Mouse (Mus musculus) limb, embryonic 15.5 days (tissue): ENCODE results near the gene Dtd1. TPM values are rescaled to one million over a fixed set of nuclear protein-coding genes. Genes with fewer than 3 reads are reported as not detected.

Source experiments
- ATAC-seq: fragments of 200-750 bp; cut with Nextera tagmentation; 2 replicates; pipeline ENCODE4 v1.8.0; 2017; ENCODE audit warnings: low read depth, moderate TSS enrichment; ENCODE audit not compliant: insufficient number of reproducible peaks, low FRiP score, low TSS enrichment
- H3K27ac ChIP-seq: fragments of 300-500 bp; sonication (generic); 2 replicates; pipeline ENCODE4 v1.5.1; 2015; ENCODE audit warnings: moderate library complexity, mild to moderate bottlenecking, inconsistent platforms
- H3K27me3 ChIP-seq: fragments of 300-500 bp; sonication (generic); 2 replicates; pipeline ENCODE4 v1.6.1; 2015; ENCODE audit warnings: inconsistent platforms
- H3K36me3 ChIP-seq: fragments of 300-500 bp; sonication (generic); 2 replicates; pipeline ENCODE4 v1.6.1; 2015; ENCODE audit warnings: inconsistent platforms
- H3K4me1 ChIP-seq: fragments of 300-500 bp; sonication (generic); 2 replicates; pipeline ENCODE4 v1.6.1; 2015; ENCODE audit warnings: inconsistent platforms
- H3K4me2 ChIP-seq: fragments of 300-500 bp; sonication (generic); 2 replicates; pipeline ENCODE4 v1.6.1; 2015; ENCODE audit warnings: mild to moderate bottlenecking, inconsistent platforms
- H3K4me3 ChIP-seq: fragments of 300-500 bp; sonication (generic); 2 replicates; pipeline ENCODE4 v1.5.1; 2015; ENCODE audit warnings: mild to moderate bottlenecking, inconsistent platforms
- H3K9ac ChIP-seq: fragments of 300-500 bp; sonication (generic); 2 replicates; pipeline ENCODE4 v1.6.1; 2015; ENCODE audit warnings: inconsistent platforms
- H3K9me3 ChIP-seq: fragments of 300-500 bp; sonication (generic); 2 replicates; pipeline ENCODE4 v1.6.1; 2016; ENCODE audit warnings: inconsistent platforms
- WGBS: fragments of 180-500 bp; shearing (Covaris S2); methylation state at CpG from one replicate; pipeline ENCODE4 v1.1.7; 2015; 5-methylcytosine and 5-hydroxymethylcytosine counted together
- polyA plus RNA-seq: library from polyadenylated mRNA; unstranded; fragments of >200 nt; fragmentation: Nextera tagmentation; extraction: Ambion mirVana; gene quantifications from 2 replicates; pipeline ENCODE4 v1.2.1, GENCODE M21; 2015

The Dtd1 gene
- polyA plus RNA-seq, 1 experiment from 2014 or later: 39.3 TPM

DNA sequence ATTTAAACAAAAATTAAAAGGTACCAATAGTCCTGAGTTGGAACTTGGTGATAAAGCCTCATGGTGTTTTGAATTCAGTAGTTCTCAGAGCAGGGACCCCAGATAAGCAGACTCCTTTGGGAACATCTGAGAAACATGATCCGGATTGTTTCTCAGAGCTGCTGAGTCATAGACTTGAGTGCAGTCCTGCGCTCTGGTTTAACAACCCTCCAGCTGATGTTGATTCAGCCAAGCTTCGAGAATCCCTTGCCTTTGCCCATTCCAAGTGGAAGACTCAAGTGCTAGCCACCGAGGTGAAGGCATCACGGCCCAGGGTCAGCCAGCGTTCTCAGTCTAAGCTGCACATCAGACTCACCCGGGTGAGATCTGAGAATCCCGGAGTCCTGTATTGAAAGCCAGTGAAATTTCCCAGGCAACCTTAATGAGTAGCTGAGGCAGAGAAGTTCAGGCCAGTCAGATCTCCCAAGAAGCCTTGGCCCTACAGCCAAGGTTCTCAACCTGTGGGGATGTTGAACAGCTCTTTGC is 175.0 kb downstream of the Dtd1 start:
- H3K9me3 ChIP-seq: no peaks in the 10 kb centered on the region
- no peak overlapping the region for H3K9ac ChIP-seq
- no peaks in the 10 kb centered on the region for H3K36me3 ChIP-seq
- no peak overlapping the region for H3K4me3 ChIP-seq
- no peak overlapping the region for H3K4me2 ChIP-seq
- no peak for ATAC-seq
- no peaks in the 10 kb centered on the region for H3K27me3 ChIP-seq
- no peaks in the 10 kb centered on the region for H3K4me1 ChIP-seq
- H3K27ac ChIP-seq: no peak overlapping the region
- 71% methylated on average over 8 of the region's 8 CpGs for WGBS

DNA sequence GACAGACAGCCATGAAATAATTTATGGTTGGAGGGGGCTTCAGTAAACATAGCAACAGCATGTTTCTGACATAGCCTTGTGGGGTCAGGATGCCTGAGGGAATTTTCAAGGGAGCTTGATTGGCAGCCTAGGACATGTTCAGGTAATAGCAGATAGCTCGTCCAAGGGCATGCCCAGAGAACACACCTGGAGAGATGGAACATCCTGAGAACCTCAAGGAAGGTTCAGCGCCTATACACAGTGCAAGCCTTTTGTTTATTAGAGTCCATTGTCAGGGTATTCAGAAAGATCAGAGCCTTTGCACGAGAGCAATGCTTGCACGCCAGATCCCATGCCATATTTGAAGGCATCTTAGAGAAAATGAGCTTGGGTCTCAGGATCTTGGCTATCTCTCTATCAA is 175.9 kb downstream of the Dtd1 start:
- H3K4me3 ChIP-seq: no peak overlapping the region
- H3K4me2 ChIP-seq: no peak overlapping the region
- H3K9ac ChIP-seq: no peak overlapping the region
- 90% methylated on average over 4 of the region's 4 CpGs for WGBS
- no peaks in the 10 kb centered on the region for H3K4me1 ChIP-seq
- ATAC-seq: no peak
- no peaks in the 10 kb centered on the region for H3K36me3 ChIP-seq
- H3K27me3 ChIP-seq: no peaks in the 10 kb centered on the region
- no peak overlapping the region for H3K27ac ChIP-seq
- H3K9me3 ChIP-seq: no peaks in the 10 kb centered on the region

DNA sequence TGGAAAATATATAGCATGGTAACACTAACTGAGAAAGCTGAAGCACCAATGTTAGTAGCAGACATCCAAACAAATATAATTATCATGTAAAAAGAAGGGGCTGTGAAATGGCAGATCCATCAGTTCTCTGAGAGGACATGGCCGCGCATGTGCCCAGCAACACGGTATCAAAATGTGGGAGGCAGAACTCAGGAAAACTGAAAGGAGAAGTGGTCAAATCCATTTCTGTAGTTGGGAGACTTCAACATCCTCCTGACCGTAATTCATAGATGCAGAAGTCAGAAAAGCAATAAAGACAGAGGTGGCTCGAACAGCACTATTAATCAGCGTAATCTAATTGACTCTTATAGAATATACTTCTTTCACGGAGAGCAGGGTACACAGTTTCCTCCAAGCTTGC is 179.6 kb downstream of the Dtd1 start:
- Histone ChIP-seq H3K27me3 (no peaks in the 10 kb centered on the region), H3K4me2 (no peak overlapping the region), H3K27ac (no peak overlapping the region), H3K9ac (no peak overlapping the region), H3K9me3 (no peaks in the 10 kb centered on the region), H3K4me3 (no peak overlapping the region), H3K4me1 (no peaks in the 10 kb centered on the region), H3K36me3 (no peaks in the 10 kb centered on the region)
- no peak for ATAC-seq
- WGBS: 74% methylated on average over 7 of the region's 7 CpGs

DNA sequence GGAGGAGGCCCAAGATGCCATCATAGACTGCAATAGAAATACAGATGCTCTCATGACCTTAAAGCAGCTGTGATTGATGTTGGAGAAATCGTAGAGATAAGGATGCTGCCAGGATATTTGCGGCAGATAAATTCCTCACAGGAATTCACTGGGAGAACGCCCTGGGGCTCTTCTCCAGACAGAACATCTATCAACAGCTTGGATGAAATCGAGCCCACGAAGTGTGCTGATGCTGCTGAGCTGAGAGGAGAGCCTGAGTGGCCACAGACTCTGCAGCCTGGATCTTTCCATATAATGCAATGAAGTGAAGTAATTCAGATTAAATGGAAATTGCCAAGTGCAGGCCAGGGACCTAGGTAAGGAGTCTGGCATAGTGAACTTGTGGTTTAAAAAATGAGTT is 181.0 kb downstream of the Dtd1 start:
- no peak overlapping the region for H3K9ac ChIP-seq
- no peak for ATAC-seq
- H3K4me1 ChIP-seq: no peaks in the 10 kb centered on the region
- no peak overlapping the region for H3K4me3 ChIP-seq
- no peaks in the 10 kb centered on the region for H3K27me3 ChIP-seq
- H3K4me2 ChIP-seq: no peak overlapping the region
- no peaks in the 10 kb centered on the region for H3K36me3 ChIP-seq
- no peaks in the 10 kb centered on the region for H3K9me3 ChIP-seq
- no peak overlapping the region for H3K27ac ChIP-seq
- WGBS: 38% methylated on average over 5 of the region's 5 CpGs

DNA sequence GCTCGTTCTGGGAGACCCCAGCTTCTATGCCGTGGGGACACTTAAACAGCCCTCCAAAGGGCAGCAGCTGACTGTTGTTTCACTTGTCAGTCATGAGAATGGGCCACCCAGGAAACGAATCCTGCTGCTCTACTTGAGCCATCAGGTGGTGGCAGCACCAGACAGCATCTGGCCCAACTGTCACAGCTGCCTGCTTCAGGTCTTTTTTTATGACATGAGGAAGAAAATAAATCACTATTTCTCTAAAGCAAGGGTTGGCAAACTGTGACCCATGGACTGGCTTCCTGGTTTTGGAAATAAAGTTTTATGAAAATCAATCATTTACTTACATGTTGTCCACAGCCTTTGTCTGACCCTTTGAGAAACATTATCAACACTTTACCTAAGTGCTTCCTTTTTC is 182.2 kb downstream of the Dtd1 start:
- no peaks in the 10 kb centered on the region for H3K4me1 ChIP-seq

DNA sequence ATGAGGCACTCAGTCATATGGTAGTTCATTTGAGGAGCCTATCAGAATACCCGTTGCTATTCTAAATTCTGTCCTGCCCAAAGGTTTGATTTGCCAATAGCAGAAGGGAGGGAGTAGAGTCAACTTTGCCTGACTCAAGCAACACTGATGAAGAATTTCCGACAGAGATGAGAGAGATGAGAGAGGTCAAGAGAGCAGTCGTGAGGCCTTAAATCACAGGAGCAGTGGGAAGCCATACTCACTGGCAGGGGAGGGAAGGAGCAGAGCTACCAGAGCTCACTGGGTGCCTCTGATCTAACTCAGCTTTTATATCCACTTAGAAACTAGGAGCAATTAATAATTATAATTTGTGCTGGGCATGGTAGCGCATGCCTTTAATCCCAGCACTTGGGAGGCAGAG is 182.8 kb downstream of the Dtd1 start:
- Histone ChIP-seq H3K9ac (no peak overlapping the region), H3K27ac (no peak overlapping the region), H3K4me3 (no peak overlapping the region), H3K4me1 (no peaks in the 10 kb centered on the region), H3K36me3 (no peaks in the 10 kb centered on the region), H3K9me3 (no peaks in the 10 kb centered on the region), H3K27me3 (no peaks in the 10 kb centered on the region), H3K4me2 (no peak overlapping the region)
- ATAC-seq: no peak
- WGBS: 67% methylated on average over 4 of the region's 4 CpGs

More for the DNA sequence above, 182.2 kb downstream of the Dtd1 start:
- ATAC-seq: no peak
- H3K4me3 ChIP-seq: no peak overlapping the region
- no peak overlapping the region for H3K27ac ChIP-seq
- no peaks in the 10 kb centered on the region for H3K27me3 ChIP-seq
- WGBS: 46% methylated on average over 3 of the region's 3 CpGs
- no peaks in the 10 kb centered on the region for H3K9me3 ChIP-seq
- H3K4me2 ChIP-seq: no peak overlapping the region
- no peaks in the 10 kb centered on the region for H3K36me3 ChIP-seq
- H3K9ac ChIP-seq: no peak overlapping the region

DNA sequence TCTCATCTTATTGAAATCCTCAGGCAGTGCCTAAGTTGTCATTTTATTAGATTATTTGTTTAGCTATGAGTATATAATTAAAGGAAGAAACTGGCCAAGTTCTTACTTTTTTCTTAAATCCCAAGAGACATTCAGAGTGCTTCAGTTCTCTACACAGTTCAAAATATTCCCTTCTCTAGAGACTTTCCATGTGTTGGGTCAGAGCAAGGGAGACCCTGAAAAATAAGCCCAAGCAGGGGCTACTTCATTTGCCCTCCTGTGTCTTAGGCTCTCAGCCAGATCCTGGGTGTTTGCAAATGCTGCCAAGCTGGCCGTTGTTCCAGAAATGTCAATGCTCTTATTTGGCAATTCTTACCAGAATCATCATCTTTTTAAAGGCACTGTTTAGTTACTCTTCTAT is 183.5 kb downstream of the Dtd1 start:
- WGBS: 75% methylated on average over 1 of the region's 1 CpGs
- no peak for ATAC-seq

DNA sequence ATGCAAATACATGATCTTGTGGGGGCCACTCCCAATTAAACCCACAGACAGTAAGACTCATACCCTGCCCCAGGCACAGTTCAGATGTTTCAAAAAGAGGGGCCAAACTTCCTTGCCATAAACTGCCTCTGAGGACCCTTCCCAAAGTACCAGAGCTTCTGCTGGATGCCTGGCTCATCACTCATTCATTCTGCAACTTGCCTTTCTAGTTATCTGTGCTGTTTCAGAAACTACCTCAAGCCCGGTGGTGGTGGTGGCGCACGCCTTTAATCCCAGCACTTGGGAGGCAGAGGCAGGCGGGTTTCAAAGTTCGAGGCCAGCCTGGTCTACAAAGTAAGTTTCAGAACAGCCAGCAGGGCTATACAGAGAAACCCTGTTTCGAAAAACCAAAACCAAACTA is 184.1 kb downstream of the Dtd1 start:
- Histone ChIP-seq H3K4me3 (no peak overlapping the region), H3K9me3 (no peaks in the 10 kb centered on the region), H3K4me1 (no peaks in the 10 kb centered on the region), H3K27me3 (no peaks in the 10 kb centered on the region), H3K9ac (no peak overlapping the region), H3K27ac (no peak overlapping the region), H3K4me2 (no peak overlapping the region), H3K36me3 (no peaks in the 10 kb centered on the region)
- ATAC-seq: no peak
- WGBS: 94% methylated on average over 6 of the region's 6 CpGs

More for the DNA sequence above, 183.5 kb downstream of the Dtd1 start:
- H3K9me3 ChIP-seq: no peaks in the 10 kb centered on the region
- H3K27me3 ChIP-seq: no peaks in the 10 kb centered on the region
- H3K36me3 ChIP-seq: no peaks in the 10 kb centered on the region
- H3K4me2 ChIP-seq: no peak overlapping the region
- H3K9ac ChIP-seq: no peak overlapping the region
- H3K4me3 ChIP-seq: no peak overlapping the region
- no peak overlapping the region for H3K27ac ChIP-seq
- no peaks in the 10 kb centered on the region for H3K4me1 ChIP-seq

DNA sequence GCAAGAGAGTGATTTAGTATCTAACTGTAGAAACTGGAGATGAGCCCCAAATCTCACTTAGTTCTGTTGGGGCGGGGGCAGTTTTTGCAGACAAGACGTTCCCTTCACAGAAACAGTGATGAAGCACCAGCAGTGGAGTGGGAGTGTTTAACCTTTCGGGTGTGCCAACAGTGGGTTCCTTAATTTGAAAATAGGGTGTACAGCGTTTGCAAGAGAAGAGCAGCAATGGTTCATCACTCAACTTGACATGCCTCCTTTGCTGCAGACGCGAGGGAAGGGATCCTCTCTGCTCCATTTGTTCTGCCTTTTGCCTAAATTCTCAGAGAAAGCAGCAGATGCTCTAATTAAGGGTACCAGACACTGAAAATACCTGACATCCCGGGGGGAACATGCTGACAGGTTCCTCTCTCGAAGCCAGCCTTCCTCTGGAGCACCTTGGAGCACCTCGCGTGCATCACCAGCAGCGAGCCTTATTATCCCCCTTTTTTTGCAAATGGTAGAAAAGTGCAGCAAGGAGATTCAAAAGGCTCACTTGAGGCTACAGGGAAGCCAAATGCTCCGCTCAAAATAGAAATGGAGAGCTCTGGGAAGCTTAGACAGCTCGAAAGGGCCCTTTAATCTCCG is 192.1 kb downstream of the Dtd1 start:
- 0 out of 2 replicates have a peak, but pooled peaks cover 3% of the 10 kb centered on the region for H3K4me1 ChIP-seq
- H3K36me3 ChIP-seq: no peaks in the 10 kb centered on the region
- no peaks in the 10 kb centered on the region for H3K9me3 ChIP-seq
- no peak overlapping the region for H3K4me2 ChIP-seq
- H3K4me3 ChIP-seq: no peak overlapping the region
- 48% methylated on average over 14 of the region's 14 CpGs for WGBS
- H3K27me3 ChIP-seq: no peaks in the 10 kb centered on the region
- H3K27ac ChIP-seq: no peak overlapping the region
- ATAC-seq: no peak
- H3K9ac ChIP-seq: no peak overlapping the region

DNA sequence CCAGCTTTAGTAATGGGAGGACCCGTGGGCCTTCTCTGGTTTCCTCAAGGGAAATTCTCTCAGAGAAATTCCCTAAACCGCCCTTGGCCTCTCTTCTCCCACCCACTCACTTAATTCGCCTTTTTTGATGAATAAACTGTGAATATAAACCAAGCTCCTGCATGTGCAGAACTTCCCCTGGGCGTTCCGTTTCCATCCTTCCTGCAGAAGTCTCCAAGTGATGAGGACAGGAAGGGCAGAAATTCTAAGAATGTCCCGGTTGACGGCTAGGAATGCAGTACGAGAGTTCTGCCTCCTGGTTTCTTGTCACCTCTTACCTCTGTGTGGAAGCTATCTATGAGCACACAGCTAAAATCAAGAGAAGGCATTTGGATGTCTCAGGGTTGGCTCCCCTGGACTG is 197.8 kb downstream of the Dtd1 start:
- no peak overlapping the region for H3K4me3 ChIP-seq
- no peak overlapping the region for H3K27ac ChIP-seq
- H3K27me3 ChIP-seq: no peaks in the 10 kb centered on the region
- no peak overlapping the region for H3K9ac ChIP-seq
- H3K4me1 ChIP-seq: no peaks in the 10 kb centered on the region
- no peaks in the 10 kb centered on the region for H3K36me3 ChIP-seq
- no peak for ATAC-seq
- H3K4me2 ChIP-seq: no peak overlapping the region
- no peaks in the 10 kb centered on the region for H3K9me3 ChIP-seq
- 54% methylated on average over 8 of the region's 8 CpGs for WGBS

DNA sequence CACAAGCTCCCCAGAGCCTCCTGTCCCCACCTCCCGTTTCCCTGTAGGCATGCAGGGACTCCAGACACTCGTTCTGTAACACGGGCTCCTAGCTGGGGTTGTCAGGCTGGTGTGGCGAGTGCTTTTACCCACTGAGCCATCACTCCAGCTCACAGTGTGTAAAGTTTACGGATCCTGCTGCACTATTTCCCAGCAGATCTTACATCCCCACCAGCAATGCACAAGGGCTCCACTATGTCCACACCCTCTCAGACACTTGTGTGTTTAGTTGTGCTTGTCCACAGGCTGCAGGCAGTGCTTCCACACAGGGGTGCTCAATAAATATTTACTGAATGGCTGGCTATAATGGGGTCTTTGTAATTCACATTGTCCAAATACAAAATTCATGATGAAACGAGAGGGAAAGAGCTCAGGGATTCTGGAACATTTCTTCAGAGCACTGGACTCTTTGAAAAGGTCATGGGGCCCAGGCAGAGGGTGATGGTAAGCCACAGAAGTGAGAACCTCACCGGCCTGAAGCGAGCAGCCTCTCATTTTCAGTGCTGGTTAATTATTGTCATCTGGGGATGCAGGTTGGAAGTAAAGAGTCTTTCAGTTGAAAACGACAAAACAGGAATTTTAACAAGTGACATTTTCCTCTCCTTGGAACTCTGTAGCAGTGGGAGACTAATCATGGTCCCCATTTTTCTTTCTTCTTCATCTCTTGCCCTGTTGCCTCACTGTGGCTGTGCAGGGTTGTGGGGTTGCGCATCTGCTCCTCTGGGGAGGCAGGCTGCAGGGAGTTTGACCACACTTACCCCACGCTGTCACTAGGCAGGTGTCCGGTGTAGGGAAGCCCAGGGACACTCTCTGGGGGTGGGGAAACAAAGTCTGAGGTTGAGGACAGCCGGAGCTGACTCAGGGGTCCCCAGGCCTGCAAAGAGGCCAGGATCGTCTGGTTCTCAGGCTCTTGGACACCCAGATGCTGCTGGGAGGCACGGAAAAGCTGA is 208.4 kb downstream of the Dtd1 start:
- no peak for ATAC-seq
- H3K36me3 ChIP-seq: no peaks in the 10 kb centered on the region
- H3K9ac ChIP-seq: no peak overlapping the region
- H3K4me1 ChIP-seq: peaks cover 8% of the 10 kb centered on the region; the same call in 1 of the 2 replicates
- H3K4me2 ChIP-seq: no peak overlapping the region
- 45% methylated on average over 15 of the region's 15 CpGs for WGBS
- H3K4me3 ChIP-seq: no peak overlapping the region
- H3K27me3 ChIP-seq: no peaks in the 10 kb centered on the region
- H3K9me3 ChIP-seq: no peaks in the 10 kb centered on the region
- H3K27ac ChIP-seq: no peak overlapping the region
